9 mouse cellular contexts compared by ENCODE assay signal in genomic region chr7:6358937-6359590, GRCm38 (mm10). TPM values are rescaled to one million over a fixed set of nuclear protein-coding genes. Genes with fewer than 3 reads are reported as not detected.
A peak's percentile ranks its signal among the peaks of the same experiment; 100 is the strongest.
DNase-seq lines count a peak whose midpoint lies in the region; ATAC-seq lines count a peak whose summit lies in the region.
"Had no signal": no experiment of that assay in that cellular context is flagged by ENCODE, and none has a peak within 500 bp of the region (broad histone marks: within the 10 kb centered on the region; RNA-seq: fewer than 3 reads in every experiment).

No protein-coding gene starts in this region.

- peaks cover 7% of the 10 kb centered on the region; the same call in 1 of the 2 replicates for H3K4me1 ChIP-seq in hindbrain, embryonic 14.5 days (replicated peaks; ENCODE audit: control insufficient read depth, insufficient read depth, low read length)
- peaks cover 5% of the 10 kb centered on the region for H3K4me1 ChIP-seq in hindbrain, embryonic 16.5 days (ENCODE audit: control insufficient read depth, insufficient read depth, low read depth, low read length)
- peaks cover 13% of the 10 kb centered on the region for H3K4me1 ChIP-seq in midbrain, embryonic 15.5 days

- H3K36me3 ChIP-seq in hindbrain, embryonic 14.5 days (replicated peaks; ENCODE audit: control insufficient read depth, insufficient read depth), result peaks cover 9% of the 10 kb centered on the region; the same call in 1 of the 2 replicates
- H3K36me3 ChIP-seq in hindbrain, embryonic 16.5 days (ENCODE audit: control insufficient read depth, insufficient read depth, low read length), result peaks cover 4% of the 10 kb centered on the region
- H3K36me3 ChIP-seq in midbrain, embryonic 15.5 days (replicated peaks), result 0 out of 2 replicates have a peak, but pooled peaks cover 2% of the 10 kb centered on the region
- H3K36me3 ChIP-seq: liver, embryonic 15.5 days had no signal

- H3K9ac ChIP-seq in hindbrain, embryonic 14.5 days, result no peak overlapping the region
- H3K9ac ChIP-seq in hindbrain, embryonic 16.5 days (ENCODE audit: low read depth, low read length), result no peak overlapping the region
- no peak overlapping the region for H3K9ac ChIP-seq in midbrain, embryonic 15.5 days
- H3K9ac ChIP-seq: liver, embryonic 15.5 days had no signal

- H3K4me2 ChIP-seq in hindbrain, embryonic 14.5 days (replicated peaks), result no peak overlapping the region
- no peak overlapping the region for H3K4me2 ChIP-seq in hindbrain, embryonic 16.5 days (ENCODE audit: low read length)
- no peak overlapping the region for H3K4me2 ChIP-seq in midbrain, embryonic 15.5 days
- H3K4me2 ChIP-seq: liver, embryonic 15.5 days had no signal

- no peaks in the 10 kb centered on the region for H3K27me3 ChIP-seq in hindbrain, embryonic 14.5 days (ENCODE audit: control insufficient read depth, insufficient read depth, low read length)
- no peaks in the 10 kb centered on the region for H3K27me3 ChIP-seq in hindbrain, embryonic 16.5 days (replicated peaks; ENCODE audit: control insufficient read depth, insufficient read depth, low read length)
- H3K27me3 ChIP-seq in midbrain, embryonic 15.5 days (replicated peaks), result no peaks in the 10 kb centered on the region
- H3K27me3 ChIP-seq: liver, embryonic 15.5 days had no signal

- whole genome bisulfite sequencing in hindbrain, embryonic 14.5 days, result 52% methylated on average over 10 of the region's 10 CpGs
- WGBS in hindbrain, embryonic 16.5 days, result 56% methylated on average over 10 of the region's 10 CpGs
- WGBS in midbrain, embryonic 15.5 days, result 54% methylated on average over 10 of the region's 10 CpGs

- no peak overlapping the region for H3K27ac ChIP-seq in hindbrain, embryonic 14.5 days
- H3K27ac ChIP-seq in hindbrain, embryonic 16.5 days (ENCODE audit: low read depth, low read length), result no peak overlapping the region
- peak overlapping the region; percentile 62 for H3K27ac ChIP-seq in midbrain, embryonic 15.5 days
- H3K27ac ChIP-seq: liver, embryonic 15.5 days had no signal

- DNase-seq in hindbrain, embryonic 14.5 days (ENCODE audit: low spot score), result peak; percentile 90
- DNase-seq in B cell, adult 2 months, result peak; percentile 60 to 62
- DNase-seq in T-cell, adult 2 months (ENCODE audit: low spot score), result peak; percentile 24
- peak; percentile 86 for DNase-seq in forelimb bud, embryonic 11.5 days (ENCODE audit: low read depth, low spot score)
- DNase-seq in gastrocnemius, postnatal 4 days (ENCODE audit: low spot score in 2 of 2), result no peak
- no peak for DNase-seq in urinary bladder, adult 18-20 months (ENCODE audit: low spot score in 2 of 2)

- H3K9me3 ChIP-seq in hindbrain, embryonic 14.5 days (ENCODE audit: control insufficient read depth, low read length), result no peaks in the 10 kb centered on the region
- no peaks in the 10 kb centered on the region for H3K9me3 ChIP-seq in hindbrain, embryonic 16.5 days (ENCODE audit: control insufficient read depth, low read length)
- H3K9me3 ChIP-seq in midbrain, embryonic 15.5 days, result no peaks in the 10 kb centered on the region
- H3K9me3 ChIP-seq: liver, embryonic 15.5 days had no signal

- no peak for ATAC-seq in hindbrain, embryonic 14.5 days (ENCODE audit: low FRiP score)
- ATAC-seq in hindbrain, embryonic 16.5 days, result no peak
- ATAC-seq in midbrain, embryonic 15.5 days (replicated peaks), result no peak

- no peak overlapping the region for H3K4me3 ChIP-seq in hindbrain, embryonic 14.5 days (replicated peaks; ENCODE audit: low read length)
- no peak overlapping the region for H3K4me3 ChIP-seq in hindbrain, embryonic 16.5 days (ENCODE audit: low read length)
- no peak overlapping the region for H3K4me3 ChIP-seq in midbrain, embryonic 15.5 days
- H3K4me3 ChIP-seq: liver, embryonic 15.5 days had no signal

RNA-seq across cellular contexts. Expression of gene Zfp78, which starts 4.0 kb away (rescaled TPM):
- 5.7 and 6.6 TPM in 2 replicates for polyA plus RNA-seq in hindbrain, embryonic 14.5 days (2014; fragmentation: Nextera tagmentation; extraction: Ambion mirVana)
- 5.7 and 7.1 TPM in 2 replicates for polyA plus RNA-seq in hindbrain, embryonic 16.5 days (2015; fragmentation: Nextera tagmentation; extraction: Ambion mirVana)
- 5.3 and 6.1 TPM in 2 replicates for polyA plus RNA-seq in midbrain, embryonic 15.5 days (2015; fragmentation: Nextera tagmentation; extraction: Ambion mirVana)
- total RNA-seq in gastrocnemius, postnatal 4 days (2021), result 1 to 10 TPM; 1.8 to 2.0 TPM

RNA-seq across cellular contexts. Expression of gene Gm3854, which starts 15.5 kb away (rescaled TPM):
- polyA plus RNA-seq in hindbrain, embryonic 14.5 days (2014; fragmentation: Nextera tagmentation; extraction: Ambion mirVana), result 5.9 and 6.5 TPM in 2 replicates
- 7.7 and 8.0 TPM in 2 replicates for polyA plus RNA-seq in hindbrain, embryonic 16.5 days (2015; fragmentation: Nextera tagmentation; extraction: Ambion mirVana)
- 8.9 and 11.1 TPM in 2 replicates for polyA plus RNA-seq in midbrain, embryonic 15.5 days (2015; fragmentation: Nextera tagmentation; extraction: Ambion mirVana)
- under 1 TPM; 0.37 to 0.47 TPM for total RNA-seq in gastrocnemius, postnatal 4 days (2021)

RNA-seq across cellular contexts. Expression of gene Zfp28, which starts 24.0 kb away (rescaled TPM):
- polyA plus RNA-seq in hindbrain, embryonic 14.5 days (2014; fragmentation: Nextera tagmentation; extraction: Ambion mirVana), result 15.2 and 16.0 TPM in 2 replicates
- polyA plus RNA-seq in hindbrain, embryonic 16.5 days (2015; fragmentation: Nextera tagmentation; extraction: Ambion mirVana), result 11.8 and 13.4 TPM in 2 replicates
- polyA plus RNA-seq in midbrain, embryonic 15.5 days (2015; fragmentation: Nextera tagmentation; extraction: Ambion mirVana), result 17.7 and 18.2 TPM in 2 replicates
- total RNA-seq in gastrocnemius, postnatal 4 days (2021), result 1 to 10 TPM; 7.1 to 7.5 TPM

RNA-seq across cellular contexts. Expression of gene Zfp583, which starts 28.0 kb away (rescaled TPM):
- 14.4 and 18.2 TPM in 2 replicates for polyA plus RNA-seq in hindbrain, embryonic 14.5 days (2014; fragmentation: Nextera tagmentation; extraction: Ambion mirVana)
- polyA plus RNA-seq in hindbrain, embryonic 16.5 days (2015; fragmentation: Nextera tagmentation; extraction: Ambion mirVana), result 14.7 and 14.8 TPM in 2 replicates
- polyA plus RNA-seq in midbrain, embryonic 15.5 days (2015; fragmentation: Nextera tagmentation; extraction: Ambion mirVana), result 14.6 TPM in 2 replicates
- total RNA-seq in gastrocnemius, postnatal 4 days (2021), result 1 to 10 TPM; 1.2 to 1.9 TPM

RNA-seq across cellular contexts. Expression of gene Smim17, which starts 39.5 kb away (rescaled TPM):
- 8.2 and 8.3 TPM in 2 replicates for polyA plus RNA-seq in hindbrain, embryonic 14.5 days (2014; fragmentation: Nextera tagmentation; extraction: Ambion mirVana)
- 7.2 and 9.5 TPM in 2 replicates for polyA plus RNA-seq in hindbrain, embryonic 16.5 days (2015; fragmentation: Nextera tagmentation; extraction: Ambion mirVana)
- 5.9 and 7.5 TPM in 2 replicates for polyA plus RNA-seq in midbrain, embryonic 15.5 days (2015; fragmentation: Nextera tagmentation; extraction: Ambion mirVana)
- under 1 TPM in 1 of 2 experiments, not detected in 1; 0.44 TPM for total RNA-seq in gastrocnemius, postnatal 4 days (2021)
- polyA plus RNA-seq: liver, embryonic 15.5 days had no signal

Comparison
In these comparisons a context has a peak if more than half of its experiments do, and no peak if none do; other contexts are left out.
1. DNase-seq: peak in hindbrain, embryonic 14.5 days (single experiment), B cell, adult 2 months (2 of 2), T-cell, adult 2 months (single experiment) and forelimb bud, embryonic 11.5 days (single experiment); none in gastrocnemius, postnatal 4 days (0 of 2) and urinary bladder, adult 18-20 months (0 of 2).